Mouse (Mus musculus): ENCODE measurements around the gene Atp6ap1.

DNA sequence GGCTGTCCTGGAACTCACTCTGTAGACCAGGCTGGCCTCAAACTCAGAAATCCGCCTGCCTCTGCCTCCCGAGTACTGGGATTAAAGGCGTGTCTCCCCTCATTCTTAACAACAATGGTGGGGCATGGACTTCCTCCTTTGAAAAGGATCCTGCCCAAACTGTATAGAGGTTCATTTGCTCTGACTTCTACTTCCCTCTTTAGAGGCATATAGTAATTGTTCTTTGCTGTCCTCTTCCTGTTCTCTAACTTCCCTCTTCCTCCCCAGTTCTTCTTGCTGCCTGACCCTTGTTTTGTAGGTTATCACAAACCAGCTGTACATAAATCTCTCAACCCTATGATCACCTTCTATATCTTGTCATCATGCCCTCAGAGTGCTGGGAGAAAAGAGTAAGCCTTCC, 2.8 kb downstream of the Atp6ap1 start:
- TF ChIP-seq CTCF (IDR thresholded peaks at IDR 0.05; ENCODE audit: low read depth) (no peak), EP300 (optimal IDR thresholded peaks at IDR 0.05) (no peak)
